Mouse (Mus musculus): ENCODE measurements at regions not wholly inside any gene's neighbourhood (a gene's known extent, or its start where the extent isn't known, plus 50 kb on each side); places are given as distances from the start of the nearest gene placed in this dataset.

- TF ChIP-seq MAFK (IDR thresholded peaks at IDR 0.05; ENCODE audit: insufficient read depth, low read depth, low read length) = no peak
- no peak for TF ChIP-seq CHD2 (IDR thresholded peaks at IDR 0.05; ENCODE audit: low read depth, low read length)
- no peak for TF ChIP-seq ZC3H11A (IDR thresholded peaks at IDR 0.05; ENCODE audit: borderline replicate concordance, low read depth, low read length)
- no peak for TF ChIP-seq ZNF384 (IDR thresholded peaks at IDR 0.05; ENCODE audit: low read depth, low read length)
- no peak for TF ChIP-seq HCFC1 (IDR thresholded peaks at IDR 0.05; ENCODE audit: borderline replicate concordance, insufficient read depth, low read length)
- Histone ChIP-seq H3K4me1 (ENCODE audit: control insufficient read depth in 2 of 2, insufficient read depth in 2 of 2, low read length in 2 of 2, poor library complexity in 1 of 2) (no peaks in the 10 kb centered on the region), H3K9ac (ENCODE audit: insufficient read depth, low read depth, low read length, poor library complexity, severe bottlenecking) (no peak overlapping the region), H3K27ac (ENCODE audit: insufficient read depth, low read depth, low read length, poor library complexity, severe bottlenecking) (no peak overlapping the region), H3K36me3 (ENCODE audit: control insufficient read depth, insufficient read depth, low read length, poor library complexity, severe bottlenecking) (no peaks in the 10 kb centered on the region), H3K9me3 (ENCODE audit: control insufficient read depth, insufficient read depth, low read depth, low read length) (no peaks in the 10 kb centered on the region), H3K4me3 (ENCODE audit: insufficient read depth in 1 of 2, low read depth in 1 of 2, low read length in 2 of 2, poor library complexity in 1 of 2, severe bottlenecking in 1 of 2) (no peak overlapping the region)
- in situ Hi-C loops (cut with MboI; ENCODE audit: low sequenced_read_pairs in 2 of 2, unreplicated experiment in 2 of 2) = no loop called here
- no peak for DNase-seq (ENCODE audit: low read depth, low spot score)
Observed at GRCm38 (mm10) chr14:76329983-76330382, 84.8 kb upstream of the Tsc22d1 start.

- DNase-seq (ENCODE audit: low read depth, low spot score) = no peak
- in situ Hi-C loops (cut with MboI; ENCODE audit: low sequenced_read_pairs in 2 of 2, unreplicated experiment in 2 of 2) = no loop called here
- Histone ChIP-seq H3K9me3 (ENCODE audit: control insufficient read depth, insufficient read depth, low read depth, low read length) (no peaks in the 10 kb centered on the region), H3K9ac (ENCODE audit: insufficient read depth, low read depth, low read length, poor library complexity, severe bottlenecking) (no peak overlapping the region), H3K4me3 (ENCODE audit: insufficient read depth in 1 of 2, low read depth in 1 of 2, low read length in 2 of 2, poor library complexity in 1 of 2, severe bottlenecking in 1 of 2) (no peak overlapping the region), H3K27ac (ENCODE audit: insufficient read depth, low read depth, low read length, poor library complexity, severe bottlenecking) (no peak overlapping the region), H3K36me3 (ENCODE audit: control insufficient read depth, insufficient read depth, low read length, poor library complexity, severe bottlenecking) (no peaks in the 10 kb centered on the region), H3K4me1 (ENCODE audit: control insufficient read depth in 2 of 2, insufficient read depth in 2 of 2, low read length in 2 of 2, poor library complexity in 1 of 2) (no peaks in the 10 kb centered on the region)
- no peak for TF ChIP-seq ZNF384 (IDR thresholded peaks at IDR 0.05; ENCODE audit: low read depth, low read length)
- TF ChIP-seq CHD2 (IDR thresholded peaks at IDR 0.05; ENCODE audit: low read depth, low read length) = no peak
- TF ChIP-seq MAFK (IDR thresholded peaks at IDR 0.05; ENCODE audit: insufficient read depth, low read depth, low read length) = no peak
- TF ChIP-seq HCFC1 (IDR thresholded peaks at IDR 0.05; ENCODE audit: borderline replicate concordance, insufficient read depth, low read length) = no peak
- no peak for TF ChIP-seq ZC3H11A (IDR thresholded peaks at IDR 0.05; ENCODE audit: borderline replicate concordance, low read depth, low read length)
Observed at GRCm38 (mm10) chr14:76331497-76332335, 83.0 kb upstream of the Tsc22d1 start.

- no peak overlapping the region for H3K27ac ChIP-seq (ENCODE audit: insufficient read depth, low read depth, low read length, poor library complexity, severe bottlenecking)
- TF ChIP-seq ZC3H11A (IDR thresholded peaks at IDR 0.05; ENCODE audit: borderline replicate concordance, low read depth, low read length) (no peak), MAFK (IDR thresholded peaks at IDR 0.05; ENCODE audit: insufficient read depth, low read depth, low read length) (no peak), HCFC1 (IDR thresholded peaks at IDR 0.05; ENCODE audit: borderline replicate concordance, insufficient read depth, low read length) (no peak)
- in situ Hi-C loops (cut with MboI; ENCODE audit: low sequenced_read_pairs in 2 of 2, unreplicated experiment in 2 of 2) = no loop called here
- no peak overlapping the region for H3K9ac ChIP-seq (ENCODE audit: insufficient read depth, low read depth, low read length, poor library complexity, severe bottlenecking)
- no peaks in the 10 kb centered on the region for H3K9me3 ChIP-seq (ENCODE audit: control insufficient read depth, insufficient read depth, low read depth, low read length)
- H3K36me3 ChIP-seq (ENCODE audit: control insufficient read depth, insufficient read depth, low read length, poor library complexity, severe bottlenecking) = no peaks in the 10 kb centered on the region
- H3K4me3 ChIP-seq (ENCODE audit: insufficient read depth in 1 of 2, low read depth in 1 of 2, low read length in 2 of 2, poor library complexity in 1 of 2, severe bottlenecking in 1 of 2) = no peak overlapping the region
- H3K4me1 ChIP-seq (ENCODE audit: control insufficient read depth in 2 of 2, insufficient read depth in 2 of 2, low read length in 2 of 2, poor library complexity in 1 of 2) = no peaks in the 10 kb centered on the region
- DNase-seq (ENCODE audit: low read depth, low spot score) = no peak
Observed at GRCm38 (mm10) chr14:76332336-76332703, 82.4 kb upstream of the Tsc22d1 start.

GRCm38 (mm10) chr14:76340789-76341188 lies 74.0 kb upstream of the Tsc22d1 start:
- H3K9me3 ChIP-seq (ENCODE audit: control insufficient read depth, insufficient read depth, low read depth, low read length) = no peaks in the 10 kb centered on the region
- no peak overlapping the region for H3K9ac ChIP-seq (ENCODE audit: insufficient read depth, low read depth, low read length, poor library complexity, severe bottlenecking)
- no peaks in the 10 kb centered on the region for H3K36me3 ChIP-seq (ENCODE audit: control insufficient read depth, insufficient read depth, low read length, poor library complexity, severe bottlenecking)
- H3K27ac ChIP-seq (ENCODE audit: insufficient read depth, low read depth, low read length, poor library complexity, severe bottlenecking) = no peak overlapping the region
- TF ChIP-seq MAFK (IDR thresholded peaks at IDR 0.05; ENCODE audit: insufficient read depth, low read depth, low read length) = no peak
- no peak overlapping the region for H3K4me3 ChIP-seq (ENCODE audit: insufficient read depth in 1 of 2, low read depth in 1 of 2, low read length in 2 of 2, poor library complexity in 1 of 2, severe bottlenecking in 1 of 2)
- H3K4me1 ChIP-seq (ENCODE audit: control insufficient read depth in 2 of 2, insufficient read depth in 2 of 2, low read length in 2 of 2, poor library complexity in 1 of 2) = no peaks in the 10 kb centered on the region
- in situ Hi-C loops (cut with MboI; ENCODE audit: low sequenced_read_pairs in 2 of 2, unreplicated experiment in 2 of 2) = no loop called here
- no peak for DNase-seq (ENCODE audit: low read depth, low spot score)

- no peaks in the 10 kb centered on the region for H3K36me3 ChIP-seq (ENCODE audit: control insufficient read depth, insufficient read depth, low read length, poor library complexity, severe bottlenecking)
- DNase-seq (ENCODE audit: low read depth, low spot score) = no peak
- TF ChIP-seq HCFC1 (IDR thresholded peaks at IDR 0.05; ENCODE audit: borderline replicate concordance, insufficient read depth, low read length) (no peak), CHD2 (IDR thresholded peaks at IDR 0.05; ENCODE audit: low read depth, low read length) (no peak), MAFK (IDR thresholded peaks at IDR 0.05; ENCODE audit: insufficient read depth, low read depth, low read length) (no peak), ZNF384 (IDR thresholded peaks at IDR 0.05; ENCODE audit: low read depth, low read length) (no peak), ZC3H11A (IDR thresholded peaks at IDR 0.05; ENCODE audit: borderline replicate concordance, low read depth, low read length) (no peak)
- no peaks in the 10 kb centered on the region for H3K9me3 ChIP-seq (ENCODE audit: control insufficient read depth, insufficient read depth, low read depth, low read length)
- no peaks in the 10 kb centered on the region for H3K4me1 ChIP-seq (ENCODE audit: control insufficient read depth in 2 of 2, insufficient read depth in 2 of 2, low read length in 2 of 2, poor library complexity in 1 of 2)
- in situ Hi-C loops (cut with MboI; ENCODE audit: low sequenced_read_pairs in 2 of 2, unreplicated experiment in 2 of 2) = no loop called here
- H3K4me3 ChIP-seq (ENCODE audit: insufficient read depth in 1 of 2, low read depth in 1 of 2, low read length in 2 of 2, poor library complexity in 1 of 2, severe bottlenecking in 1 of 2) = no peak overlapping the region
- H3K9ac ChIP-seq (ENCODE audit: insufficient read depth, low read depth, low read length, poor library complexity, severe bottlenecking) = no peak overlapping the region
- no peak overlapping the region for H3K27ac ChIP-seq (ENCODE audit: insufficient read depth, low read depth, low read length, poor library complexity, severe bottlenecking)
Observed at GRCm38 (mm10) chr14:76341226-76341625, 73.5 kb upstream of the Tsc22d1 start.
